Mouse (Mus musculus): ENCODE measurements around the gene Il27ra. TPM values are rescaled to one million over a fixed set of nuclear protein-coding genes. Genes with fewer than 3 reads are reported as not detected.

The Il27ra gene
- 1 to 10 TPM in 1 of 2 experiments, under 1 TPM in 1; 0.69 to 1.2 TPM for total RNA-seq (2021)
- long read RNA-seq, experiment 1, partial matches to known transcripts: 0 of 1 reads
- long read RNA-seq, experiment 1, other reads (novel, unspliced or antisense): 0 of 1 reads
- long read RNA-seq, experiment 2, partial matches to known transcripts: 0 of 1 reads
- long read RNA-seq, experiment 2, other reads (novel, unspliced or antisense): 0 of 1 reads

DNA sequence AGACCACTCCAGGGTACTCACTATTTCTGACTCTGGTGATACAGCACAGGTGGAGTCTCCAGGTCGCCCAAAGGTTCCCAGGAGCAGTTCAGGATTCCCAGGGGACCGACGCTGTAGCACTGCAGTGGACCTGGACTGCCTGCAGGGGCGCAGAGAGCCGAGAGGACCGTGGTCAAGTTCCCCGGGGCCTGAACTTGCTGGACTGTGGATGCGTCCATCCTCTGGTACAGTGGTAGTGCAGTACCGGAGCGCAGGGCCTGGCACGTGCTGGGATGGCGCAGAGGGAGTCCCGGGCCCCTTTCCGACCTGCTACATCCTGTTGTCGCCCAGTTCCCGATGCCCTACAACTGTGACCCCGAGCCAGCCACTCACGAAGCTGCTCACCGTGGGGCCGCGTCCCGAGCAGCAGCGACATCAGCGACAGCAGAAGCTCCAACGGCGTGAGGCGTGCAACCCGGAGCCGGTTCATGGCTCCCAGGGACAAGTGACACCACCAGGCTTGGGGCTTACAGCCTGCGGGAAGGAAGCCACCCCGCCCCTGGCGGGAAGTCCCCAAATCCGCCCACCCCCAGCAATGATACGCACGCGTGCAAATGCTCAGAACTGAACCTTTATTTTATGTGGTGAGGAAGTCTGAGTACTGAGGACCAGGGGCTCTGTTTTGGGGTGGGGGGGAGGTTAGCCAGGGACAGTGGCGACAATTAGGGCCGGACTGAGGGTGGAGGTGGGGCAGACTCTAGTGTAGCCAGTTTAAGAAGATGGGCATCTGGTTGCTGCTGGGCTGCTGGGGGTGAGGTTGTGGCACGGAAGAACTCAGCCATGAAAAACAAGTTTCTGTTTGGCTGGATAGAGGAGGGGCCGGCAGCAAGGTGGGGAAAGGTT is at the start of gene Il27ra:
TSS of gene Il27ra (minus strand) at position 524 of the 882 bp plus-strand sequence.
- DNase-seq: peak; percentile 57

GRCm38 (mm10) chr8:84090585-84090984 is 48.2 kb upstream of the Il27ra start:
- no peak for DNase-seq

- DNase-seq: no peak
Observed at GRCm38 (mm10) chr8:84089277-84089676, 46.9 kb upstream of the Il27ra start.

GRCm38 (mm10) chr8:84087821-84088220 is 45.4 kb upstream of the Il27ra start:
- DNase-seq: no peak

DNA sequence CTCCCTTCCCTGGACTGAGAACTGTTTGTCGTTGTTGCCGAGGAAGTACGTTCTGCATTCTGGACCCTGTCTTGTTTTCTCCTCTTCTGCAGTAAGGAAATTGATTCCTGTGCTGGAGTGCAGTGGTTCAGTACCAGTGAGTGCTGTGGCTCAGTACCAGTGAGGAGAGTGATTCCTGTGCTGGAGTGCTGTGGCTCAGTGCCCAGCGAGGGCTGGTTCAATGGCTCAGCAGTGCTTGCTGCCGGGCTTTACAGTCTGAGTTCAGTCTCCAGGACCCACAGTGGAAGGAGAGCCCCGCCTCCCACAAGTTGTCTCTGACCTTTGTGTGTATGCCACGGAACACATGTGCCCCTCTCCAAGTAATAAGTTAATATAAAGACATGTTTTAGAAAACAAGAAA is 44.8 kb upstream of the Il27ra start:
- DNase-seq: no peak

DNA sequence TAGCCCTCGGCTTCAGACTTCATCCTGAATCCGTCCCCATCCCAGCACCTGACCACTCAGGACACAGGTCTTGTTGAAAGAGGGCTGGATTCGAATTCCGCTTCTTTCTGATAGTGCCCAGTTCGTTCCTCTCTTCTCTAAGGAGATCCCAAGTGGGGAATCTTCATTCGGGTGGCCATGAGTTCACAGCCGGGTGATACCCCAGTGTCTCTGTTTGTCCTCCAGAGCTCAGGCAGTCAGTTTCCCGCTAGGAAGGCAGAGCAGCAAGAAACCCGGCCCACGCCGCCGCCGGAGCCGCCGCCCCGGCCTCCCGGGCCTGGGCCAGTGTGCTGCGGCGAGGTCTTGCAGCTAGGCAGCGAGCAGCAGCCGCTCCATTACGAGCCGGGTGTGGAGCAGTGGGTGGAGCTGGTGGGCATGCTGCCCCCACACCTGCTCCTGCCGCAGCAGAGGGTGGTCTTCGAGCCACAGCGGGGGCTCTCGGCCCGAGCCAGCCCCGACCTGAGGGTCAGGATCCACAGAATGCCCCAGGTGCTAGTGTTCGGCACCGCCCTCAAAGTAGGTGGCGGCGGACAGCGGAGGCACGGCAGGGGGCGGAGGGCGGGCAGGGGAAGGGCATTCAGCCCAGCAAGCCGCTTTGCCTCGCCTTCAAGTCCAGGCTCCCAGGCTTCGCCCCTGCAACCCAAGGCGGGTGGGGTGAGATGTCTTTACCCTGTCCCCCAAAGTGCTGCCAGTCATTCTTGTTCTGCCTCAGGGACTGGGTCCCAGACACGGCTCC is 42.1 kb upstream of the Il27ra start:
- DNase-seq: no peak

DNA sequence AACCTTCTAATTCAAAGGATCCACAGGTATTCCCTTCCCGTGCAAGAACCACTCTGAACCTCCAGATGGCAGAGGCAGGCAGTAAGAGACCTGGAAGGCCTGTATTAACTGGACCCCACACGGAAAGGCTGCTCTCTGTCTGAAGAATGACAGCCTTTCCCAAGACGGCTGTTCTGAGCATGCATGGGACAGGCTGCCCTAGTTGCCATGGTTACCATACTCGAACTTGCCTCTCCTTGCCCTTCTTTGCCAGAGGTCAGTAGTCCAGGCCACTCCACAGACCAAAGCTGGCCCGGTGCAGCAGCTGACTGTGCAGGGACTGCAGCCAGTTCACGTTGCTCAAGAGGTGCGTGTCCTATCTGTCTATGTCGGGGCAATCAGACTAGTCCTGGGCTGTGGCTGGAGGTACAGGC is 41.4 kb upstream of the Il27ra start:
- peak; percentile 64 for DNase-seq

- no peak for DNase-seq
Observed at GRCm38 (mm10) chr8:84079206-84079605, 36.8 kb upstream of the Il27ra start.

GRCm38 (mm10) chr8:84076849-84077248 is 34.5 kb upstream of the Il27ra start:
- DNase-seq: no peak

DNA sequence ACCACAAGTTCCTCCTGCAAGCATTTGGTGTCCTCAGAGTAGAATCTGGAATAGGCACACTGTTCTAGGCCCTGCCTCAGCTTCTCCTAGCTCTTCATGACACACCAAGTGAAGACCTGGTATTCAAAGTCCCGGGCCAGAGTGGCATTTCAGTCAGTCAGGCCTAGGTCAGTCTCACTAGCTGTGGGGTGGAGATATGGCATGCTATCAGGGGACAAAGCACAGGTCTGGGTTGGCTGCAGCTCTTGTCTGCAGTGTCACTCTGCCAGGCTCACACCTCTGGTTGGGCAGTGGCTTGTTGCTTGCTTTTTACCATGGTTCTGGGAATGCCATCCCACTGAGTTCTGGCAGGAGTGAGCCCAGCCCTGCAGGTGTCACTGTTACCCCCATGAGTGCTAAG is 34.0 kb upstream of the Il27ra start:
- no peak for DNase-seq

- DNase-seq: no peak
Observed at GRCm38 (mm10) chr8:84073230-84073976, 31.0 kb upstream of the Il27ra start.

DNA sequence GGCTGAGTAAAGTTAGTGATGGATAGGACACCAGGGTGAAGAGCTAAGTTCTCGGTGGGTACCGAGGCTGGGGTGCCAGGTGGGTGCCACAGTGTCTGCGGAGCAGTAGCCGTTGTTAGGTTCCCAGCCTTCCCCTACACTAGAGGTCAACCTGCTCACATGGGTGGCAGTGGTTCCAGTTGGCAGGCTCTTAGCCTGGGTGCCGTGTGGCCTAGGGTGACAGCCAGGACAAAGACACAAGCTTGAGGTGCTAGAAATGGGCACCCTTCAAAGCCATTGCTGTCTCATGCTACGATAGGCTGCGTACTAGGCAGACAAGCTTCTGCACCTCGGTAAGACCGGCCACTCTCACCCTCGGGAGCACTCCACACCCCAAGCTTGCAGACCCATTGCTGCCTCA is 29.9 kb upstream of the Il27ra start:
- peak; percentile 18 for DNase-seq

- peak; percentile 18 for DNase-seq
Observed at GRCm38 (mm10) chr8:84071921-84072320, 29.5 kb upstream of the Il27ra start.

DNA sequence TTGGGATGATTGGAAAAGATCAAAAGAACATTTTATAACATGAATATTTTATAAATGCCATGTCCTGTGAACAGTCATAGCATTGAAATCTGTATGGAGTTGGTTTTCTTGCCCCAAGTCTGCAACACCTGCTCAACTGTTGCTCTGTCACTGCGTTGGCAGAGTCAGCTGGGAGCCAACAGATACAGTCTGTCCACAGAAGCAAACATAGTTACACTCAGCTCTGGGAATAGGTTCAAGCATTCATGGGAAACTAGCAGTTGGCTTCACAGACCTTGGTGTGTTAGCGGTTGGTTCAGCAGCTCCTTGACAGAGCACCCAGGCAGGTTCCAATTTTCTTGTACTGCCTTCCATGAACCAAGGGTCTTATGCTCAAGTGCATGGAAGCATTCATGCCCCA is 28.3 kb upstream of the Il27ra start:
- peak; percentile 49 for DNase-seq

DNA sequence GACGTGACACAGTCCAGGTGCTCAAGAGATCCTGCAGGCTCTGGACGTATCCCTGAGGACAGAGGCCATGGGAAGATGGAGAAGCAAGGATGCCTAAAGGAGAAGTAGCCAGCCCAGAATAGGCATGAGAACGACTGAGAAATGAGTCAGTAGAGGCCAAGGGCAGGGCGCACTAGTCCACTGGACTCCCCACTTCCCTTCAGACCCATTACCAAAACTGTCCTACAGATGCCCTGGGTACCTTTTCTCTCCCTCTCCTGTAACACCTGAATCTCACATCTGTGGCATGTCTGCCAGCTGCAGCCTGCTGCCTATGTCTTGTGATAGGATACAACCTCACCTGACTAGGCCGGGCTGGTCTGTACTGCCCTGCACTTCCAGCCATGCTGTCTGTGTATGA is 27.9 kb upstream of the Il27ra start:
- no peak for DNase-seq

DNA sequence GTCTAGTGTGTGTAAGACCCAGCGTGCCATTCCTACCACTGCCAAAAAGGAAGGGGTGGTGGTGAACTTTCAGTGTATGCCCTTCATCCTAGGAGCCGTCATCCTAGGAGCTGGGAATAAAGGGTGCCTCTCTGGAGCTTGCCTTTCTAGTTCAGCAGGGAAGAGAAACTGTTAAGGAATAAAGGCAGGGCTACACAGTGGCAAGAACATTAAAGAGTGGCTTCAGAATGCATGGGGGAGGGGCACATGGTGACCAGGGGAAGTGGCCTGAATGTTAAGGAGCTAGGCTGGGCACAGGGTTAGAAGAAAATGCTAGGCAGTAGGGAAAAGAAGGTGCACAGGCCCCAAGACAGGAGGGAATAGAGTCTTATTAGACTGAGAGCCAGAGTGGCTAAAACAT is 27.4 kb upstream of the Il27ra start:
- no peak for DNase-seq

DNA sequence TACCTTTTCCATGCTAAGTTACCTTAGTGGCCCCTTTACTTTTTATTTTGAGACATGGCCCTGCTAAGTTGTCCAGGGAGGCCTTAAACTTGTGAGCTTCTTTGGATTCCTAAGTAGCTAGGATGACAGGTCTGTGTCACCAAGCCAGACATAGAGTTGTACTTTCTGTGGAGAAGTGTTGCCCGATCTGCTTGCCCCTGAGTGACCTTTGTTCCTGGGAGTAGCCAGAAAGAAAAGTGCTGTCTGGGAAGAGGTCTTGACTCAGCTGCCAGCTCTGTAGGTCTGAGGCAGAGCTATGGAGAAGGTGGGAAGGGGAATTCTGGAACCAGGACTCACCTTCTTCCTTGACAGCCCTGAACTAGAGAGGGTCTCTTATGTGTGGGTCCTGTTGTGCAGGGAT is 26.8 kb upstream of the Il27ra start:
- DNase-seq: no peak

GRCm38 (mm10) chr8:84068316-84069035 is 26.1 kb upstream of the Il27ra start:
- no peak for DNase-seq

DNA sequence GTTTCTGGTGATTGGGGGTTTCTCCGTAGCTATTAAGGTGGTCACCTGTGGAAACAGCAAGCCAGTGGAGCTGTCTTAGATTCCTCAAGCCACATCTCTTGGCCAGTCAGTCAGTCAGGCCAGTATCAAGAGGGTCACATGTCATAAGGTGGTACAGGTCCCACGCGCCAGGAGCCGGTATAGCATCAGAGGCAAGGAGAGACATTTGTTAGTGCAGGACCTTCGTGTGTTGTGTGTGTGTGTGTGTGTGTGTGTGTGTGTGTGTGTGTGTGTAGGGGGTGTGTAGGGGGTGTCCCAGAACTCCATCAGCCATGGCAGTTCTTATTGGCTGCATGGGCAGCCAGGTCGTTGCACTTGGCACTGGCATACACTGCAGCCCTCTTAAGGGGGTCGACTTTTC is 25.5 kb upstream of the Il27ra start:
- no peak for DNase-seq

GRCm38 (mm10) chr8:84067047-84067573 is 24.7 kb upstream of the Il27ra start:
- DNase-seq: peak; percentile 92

- peak; percentile 100 for DNase-seq
Observed at GRCm38 (mm10) chr8:84066291-84066930, 24.0 kb upstream of the Il27ra start, which contains the start of gene Rfx1. Rfx1 (plus strand) TSS chr8:84066834.
